Mouse (Mus musculus): ENCODE measurements around the gene Ssu2.

- TF ChIP-seq CTCF (IDR thresholded peaks at IDR 0.05; ENCODE audit: low read depth, low read length) = no peak
- no peak for TF ChIP-seq POLR2AphosphoS5 (IDR thresholded peaks at IDR 0.05; ENCODE audit: insufficient replicate concordance, low read depth, low read length)
Observed at GRCm38 (mm10) chr6:112404111-112404510, 16.3 kb upstream of the Ssu2 start.

All from G1E (cell line).